Mouse (Mus musculus) layer of hippocampus, adult 11-12 months (tissue): ENCODE measurements around the gene Gm10770.
"Not testable (repeated sequence)": the region's sequence is repeated elsewhere in the genome, so short reads cannot be mapped to it uniquely, and the experiment has no call there.

Experiments used
- DNase-seq: peaks from one replicate; pipeline ENCODE4 v3.0.0; 2022; ENCODE audit warnings: low spot score

Gene Gm10770

DNA sequence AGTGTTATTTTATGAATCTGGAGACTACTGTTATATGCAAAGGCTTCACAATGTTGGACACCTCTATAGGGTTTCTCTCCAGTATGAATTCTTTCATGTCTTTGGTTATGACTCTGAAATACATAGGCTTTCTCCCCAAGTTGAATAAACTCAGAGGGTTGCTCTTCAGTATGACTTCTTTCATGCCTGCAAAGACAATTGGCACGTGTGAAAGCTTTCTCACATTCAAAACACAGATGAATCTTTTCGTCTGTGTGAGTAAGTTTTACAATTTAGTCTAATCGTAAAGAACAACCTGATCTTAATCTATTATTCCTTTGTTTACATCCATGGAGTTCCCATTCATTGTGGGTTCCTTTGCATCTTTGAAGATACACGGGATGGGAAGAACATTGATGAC, at the start of gene Gm10770:
Gm10770 (minus strand) TSS at position 101 of the 400 bp plus-strand sequence.
- DNase-seq: not testable (repeated sequence)

DNA sequence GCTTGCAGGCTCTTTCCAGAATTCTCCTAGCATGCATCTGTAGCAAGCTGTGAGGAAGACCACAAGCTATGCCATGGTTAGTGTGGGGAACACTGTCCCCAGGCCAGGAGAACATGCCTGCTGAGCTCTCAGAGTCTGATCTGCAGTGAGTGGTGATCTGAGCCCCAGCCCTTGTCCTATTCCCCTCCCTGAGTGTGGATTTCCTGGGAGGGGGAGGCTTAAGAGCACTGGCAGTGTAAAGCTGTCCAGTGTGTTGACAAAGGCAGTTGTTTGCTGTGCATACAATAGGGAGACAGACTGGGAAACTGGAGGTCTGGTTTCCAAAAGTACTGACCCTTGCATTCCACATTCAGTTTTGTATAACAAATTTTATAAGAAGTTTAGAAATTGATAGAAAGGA, 43.8 kb upstream of the Gm10770 start:
- DNase-seq: not testable (repeated sequence)

DNA sequence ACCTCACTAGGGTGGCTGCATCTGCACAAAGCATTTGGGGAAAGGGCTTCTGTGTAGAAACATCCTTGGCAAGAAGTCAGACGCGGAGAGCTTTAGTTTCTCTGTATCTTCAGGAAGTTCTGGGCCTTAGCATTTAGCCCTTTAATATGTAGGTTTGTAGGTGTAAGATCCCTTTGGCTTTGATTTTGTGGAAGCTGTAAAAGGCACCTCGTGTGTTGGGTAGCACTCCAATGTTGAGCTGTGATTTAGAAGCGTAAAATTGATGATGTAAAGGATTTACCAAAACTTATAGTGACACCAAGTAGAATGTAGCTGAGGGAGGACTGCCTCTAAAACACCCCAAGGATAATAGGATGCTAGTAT, 38.9 kb upstream of the Gm10770 start:
- not testable (repeated sequence) for DNase-seq

DNA sequence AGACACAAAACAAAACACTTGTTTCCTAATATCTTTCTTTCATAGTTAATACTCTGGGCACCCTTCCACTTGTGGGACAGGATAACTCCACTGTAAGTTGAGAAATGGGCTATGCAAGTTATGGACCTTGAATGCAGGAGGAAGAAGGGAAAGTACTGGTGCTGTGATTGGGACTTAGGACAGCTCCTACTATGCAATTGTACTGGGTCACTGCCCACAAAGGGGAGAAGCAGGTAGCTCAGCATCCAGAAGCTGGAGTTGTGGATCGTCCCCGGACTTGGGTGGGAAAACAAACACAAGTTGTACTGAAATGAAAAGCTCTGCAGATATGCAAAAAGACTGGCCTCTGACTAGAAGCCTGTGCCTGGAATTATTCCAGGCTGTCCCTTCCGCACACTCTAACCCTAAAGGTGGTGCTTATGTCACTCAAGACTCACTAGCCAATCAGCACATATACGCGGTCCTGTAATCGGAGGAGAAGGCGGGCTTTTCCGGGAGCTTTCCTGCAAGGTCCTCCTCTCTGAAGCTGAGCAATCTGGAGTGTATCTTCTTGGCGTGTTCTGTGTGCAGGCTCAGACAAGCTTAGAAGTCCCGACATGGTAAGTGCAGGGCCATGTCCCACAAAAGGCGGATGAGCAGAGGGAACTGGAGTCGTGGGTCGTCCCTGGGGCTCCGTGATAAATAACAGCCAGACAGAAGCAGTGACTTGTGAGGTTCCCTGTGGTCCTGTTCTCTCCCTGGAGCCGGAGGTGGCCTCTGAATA, 38.3 kb upstream of the Gm10770 start, which contains the start of gene Zfp937:
Zfp937 (plus strand) TSS at position 474 of the 763 bp plus-strand sequence.
- DNase-seq: peak; percentile 89

DNA sequence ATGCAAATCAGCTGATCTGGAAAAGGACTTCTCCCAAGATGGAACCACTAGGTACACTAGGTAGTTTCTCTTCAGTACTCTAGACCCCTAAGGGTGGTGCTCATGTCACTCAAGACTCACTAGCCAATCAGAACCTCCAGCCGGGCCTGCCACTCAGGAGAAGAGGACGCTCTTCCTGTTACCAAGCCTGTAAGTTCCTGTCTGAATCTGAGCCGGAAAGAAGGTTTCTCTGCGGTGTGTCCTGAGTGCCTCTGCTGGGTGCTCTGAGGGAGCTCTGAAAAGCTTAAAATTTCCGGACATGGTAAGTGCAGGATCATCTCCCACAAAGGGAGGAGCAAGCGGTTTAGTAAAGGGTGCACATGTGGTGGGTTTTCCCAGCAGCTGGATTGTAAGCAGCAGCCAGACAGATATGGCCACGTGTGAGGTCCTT, 2.1 kb upstream of the Gm10770 start, which contains the start of gene Gm14139:
Gm14139 (plus strand) TSS at position 186 of the 430 bp plus-strand sequence.
- DNase-seq: not testable (repeated sequence)

DNA sequence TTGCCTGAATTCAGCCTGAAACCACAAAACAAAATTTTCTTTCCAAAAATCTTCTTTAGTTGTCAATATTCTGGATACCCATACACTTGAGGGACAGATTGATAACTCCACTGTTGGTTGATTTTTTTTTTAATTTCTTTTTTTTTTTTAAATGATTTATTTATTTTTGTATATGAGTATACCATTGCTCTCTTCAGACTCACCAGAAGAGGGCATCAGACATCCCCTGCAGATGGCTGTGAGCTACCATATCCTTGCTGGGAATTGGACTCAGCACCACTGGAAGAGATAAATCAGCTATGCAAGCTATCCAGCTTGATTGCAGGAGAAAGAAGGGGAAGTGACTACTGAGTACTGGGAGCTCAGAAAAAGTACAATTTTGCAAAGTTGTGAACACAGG, 1.6 kb upstream of the Gm10770 start:
- not testable (repeated sequence) for DNase-seq

DNA sequence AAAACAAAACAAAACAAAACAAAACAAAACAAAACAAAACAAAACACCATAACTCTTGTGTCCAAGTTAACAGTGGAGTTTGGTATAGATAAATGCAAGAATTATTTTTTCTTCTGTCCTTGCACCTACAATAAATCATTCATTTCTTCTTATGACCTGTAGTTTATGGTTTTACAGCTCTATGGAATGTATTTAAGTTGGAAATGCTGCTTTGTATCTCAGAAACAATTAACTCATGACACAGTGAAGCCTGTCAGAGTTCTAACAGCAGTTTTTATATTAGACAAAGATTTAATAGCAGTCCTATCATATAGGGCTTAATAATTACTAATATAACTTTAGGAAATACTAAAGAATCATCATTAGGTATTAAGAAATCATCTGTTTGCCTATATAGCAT, 5.6 kb downstream of the Gm10770 start:
- DNase-seq: no peak

DNA sequence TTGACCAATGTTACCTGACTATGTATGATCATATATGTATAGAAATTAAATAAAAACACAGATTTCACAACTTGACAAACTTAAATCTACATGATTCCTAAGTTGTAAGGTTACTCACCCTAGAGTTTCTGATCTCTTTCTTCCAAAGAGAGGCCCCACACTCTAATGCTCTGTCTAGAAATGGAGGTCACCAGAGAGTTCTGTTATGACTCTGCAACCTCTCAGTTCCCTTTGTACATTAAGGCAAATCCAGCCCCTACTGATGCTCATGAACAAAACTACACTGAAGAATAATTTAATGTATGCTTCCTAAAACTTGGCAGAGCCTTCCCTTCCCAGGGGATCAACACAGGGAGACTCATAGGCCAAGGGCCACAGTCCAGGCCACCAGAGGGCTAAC, 12.8 kb downstream of the Gm10770 start:
- no peak for DNase-seq

DNA sequence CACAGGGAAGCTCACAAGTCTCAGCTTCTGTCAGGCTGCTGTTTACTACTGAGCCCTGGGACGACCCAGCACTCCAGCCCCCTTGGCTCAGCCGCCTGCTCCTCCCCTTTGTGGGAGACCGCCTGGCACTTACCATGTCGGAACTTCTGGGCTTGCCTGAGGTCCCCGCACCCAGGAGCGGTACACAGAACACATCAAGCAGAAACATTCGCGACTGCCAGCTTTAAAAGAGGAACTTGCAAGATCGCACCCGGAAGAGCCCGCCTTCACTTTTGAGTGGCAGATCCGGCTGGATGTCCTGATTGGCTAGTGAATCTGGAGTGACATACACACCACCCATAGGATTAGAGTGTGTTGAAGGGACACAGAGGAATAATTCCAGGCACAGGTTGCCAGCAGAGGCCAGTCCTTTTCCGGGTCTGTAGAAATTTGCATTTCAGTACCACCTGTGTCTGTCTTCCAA, 43.0 kb downstream of the Gm10770 start, which contains the start of gene Zfp120:
Zfp120 (minus strand) TSS at position 274 of the 463 bp plus-strand sequence.
- peak; percentile 94 for DNase-seq

DNA sequence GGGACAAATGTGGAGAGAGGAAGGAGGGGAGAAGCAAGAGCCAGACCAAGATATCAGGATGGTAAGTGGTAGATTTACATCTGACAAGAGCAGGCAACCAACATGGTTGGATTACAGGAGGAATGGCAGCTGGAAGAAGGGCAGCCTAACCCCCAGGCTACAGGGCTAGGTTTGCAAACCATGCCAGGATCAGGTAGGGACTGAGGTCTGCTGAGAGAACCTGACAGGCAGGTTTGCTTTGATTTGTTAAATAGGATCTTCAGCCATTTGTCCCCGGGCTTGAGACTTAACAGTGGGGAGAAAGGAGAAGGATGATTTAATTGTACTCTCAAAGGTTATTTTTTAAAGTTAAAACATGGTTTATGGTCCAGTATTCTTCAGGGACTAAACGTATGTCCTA, 46.7 kb downstream of the Gm10770 start:
- DNase-seq: no peak

DNA sequence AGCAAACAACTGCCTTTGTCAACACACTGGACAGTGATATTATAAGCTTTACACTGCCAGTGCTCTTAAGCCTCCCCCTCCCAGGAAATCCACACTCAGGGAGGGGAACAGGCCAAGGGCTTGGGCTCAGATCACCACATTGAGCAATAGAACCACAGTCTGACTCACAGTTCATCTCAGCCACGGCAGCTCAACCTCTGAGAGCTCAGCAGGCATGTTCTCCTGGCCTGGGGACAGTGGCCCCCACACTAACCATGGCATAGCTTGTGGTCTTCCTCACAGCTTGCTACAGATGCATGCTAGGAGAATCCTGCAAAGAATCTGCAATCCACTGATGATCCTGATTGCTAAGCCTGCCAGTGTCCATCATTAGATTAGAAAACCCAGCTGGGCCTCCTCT, 47.5 kb downstream of the Gm10770 start:
- DNase-seq: not testable (repeated sequence)
